Mouse (Mus musculus) thymus, adult 2 months (tissue): ENCODE data around the gene Tas1r2.

Source experiments
- CTCF ChIP-seq: fragments of 200-500 bp; IDR thresholded peaks from 2 replicates; pipeline ENCODE4 v1.5.1; 2012; ENCODE audit warnings: mild to moderate bottlenecking, control low read depth, low read length, moderate library complexity, borderline replicate concordance; ENCODE audit not compliant: control insufficient read depth, poor library complexity, insufficient read depth; ENCODE audit errors: extremely low read depth
- POLR2A ChIP-seq: fragments of 200-500 bp; IDR thresholded peaks from 2 replicates; pipeline ENCODE4 v1.6.1; 2012; ENCODE audit warnings: mild to moderate bottlenecking, low read length, control low read depth, moderate library complexity; ENCODE audit not compliant: control insufficient read depth, poor library complexity, insufficient read depth; ENCODE audit errors: extremely low read depth

GRCm38 (mm10) chr4:139703468-139703867, 50.1 kb downstream of the Tas1r2 start:
- TF ChIP-seq CTCF (no peak), POLR2A (no peak)
